Mouse (Mus musculus) bone marrow, adult 2 months (tissue): ENCODE data around the gene Mib2.

Experiments
- CTCF ChIP-seq: fragments of 200-500 bp; IDR thresholded peaks from 2 replicates; pipeline ENCODE4 v1.5.1; 2011; ENCODE audit warnings: low read length, control low read depth; ENCODE audit not compliant: control insufficient read depth, insufficient read depth
- POLR2A ChIP-seq: fragments of 200-500 bp; IDR thresholded peaks from 2 replicates; pipeline ENCODE4 v1.6.1; 2011; ENCODE audit warnings: low read depth, mild to moderate bottlenecking, control low read depth, low read length, borderline replicate concordance; ENCODE audit not compliant: control insufficient read depth

DNA sequence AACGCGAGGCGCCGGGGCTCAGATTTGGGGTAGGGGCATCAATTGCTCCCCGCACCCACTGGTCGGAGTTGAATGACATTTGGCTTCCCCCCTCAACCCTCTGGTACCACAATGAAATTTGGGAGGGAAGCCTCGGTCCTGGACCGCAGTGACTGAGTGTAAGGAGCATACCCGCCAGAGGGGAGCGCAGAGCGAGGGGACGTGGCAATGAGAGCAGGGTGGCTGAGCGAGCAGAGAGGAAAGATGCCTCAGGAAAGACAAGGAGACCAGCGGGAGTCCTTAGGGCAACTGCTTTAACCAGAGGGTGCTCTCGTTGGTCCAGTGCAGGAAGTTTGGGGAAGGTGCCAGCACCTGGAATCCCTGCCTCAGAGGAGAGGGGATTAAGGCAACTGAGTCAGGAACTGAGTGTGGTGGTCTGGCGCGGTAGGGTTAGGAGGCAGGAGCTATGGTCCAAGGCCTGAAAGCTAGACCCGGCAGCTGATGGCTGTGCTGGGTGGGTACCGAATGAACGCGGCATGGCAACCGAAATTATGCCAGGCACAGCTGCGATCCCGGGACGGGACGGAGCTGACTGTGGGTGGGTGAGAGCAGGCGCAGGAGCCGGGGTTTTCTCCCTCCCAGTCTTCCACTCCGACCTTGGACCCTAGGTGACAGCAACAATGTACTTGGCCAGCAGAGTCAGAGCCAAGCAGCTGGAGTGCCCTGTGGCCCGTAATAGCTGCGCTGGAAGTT is 15.4 kb downstream of the Mib2 start:
- TF ChIP-seq POLR2A (no peak), CTCF (no peak)
